Mouse (Mus musculus): ENCODE data around the gene Emc9.
A peak's percentile ranks its signal among the peaks of the same experiment; 100 is the strongest.

Gene Emc9

GRCm38 (mm10) chr14:55591331-55591891, 6.3 kb upstream of the Emc9 start, which contains the start of gene Rnf31:
Gene Rnf31, plus strand, starts transcription at chr14:55591708.
- peak; percentile 67 for DNase-seq (ENCODE audit: extremely low read depth, low read depth, low spot score)

DNA sequence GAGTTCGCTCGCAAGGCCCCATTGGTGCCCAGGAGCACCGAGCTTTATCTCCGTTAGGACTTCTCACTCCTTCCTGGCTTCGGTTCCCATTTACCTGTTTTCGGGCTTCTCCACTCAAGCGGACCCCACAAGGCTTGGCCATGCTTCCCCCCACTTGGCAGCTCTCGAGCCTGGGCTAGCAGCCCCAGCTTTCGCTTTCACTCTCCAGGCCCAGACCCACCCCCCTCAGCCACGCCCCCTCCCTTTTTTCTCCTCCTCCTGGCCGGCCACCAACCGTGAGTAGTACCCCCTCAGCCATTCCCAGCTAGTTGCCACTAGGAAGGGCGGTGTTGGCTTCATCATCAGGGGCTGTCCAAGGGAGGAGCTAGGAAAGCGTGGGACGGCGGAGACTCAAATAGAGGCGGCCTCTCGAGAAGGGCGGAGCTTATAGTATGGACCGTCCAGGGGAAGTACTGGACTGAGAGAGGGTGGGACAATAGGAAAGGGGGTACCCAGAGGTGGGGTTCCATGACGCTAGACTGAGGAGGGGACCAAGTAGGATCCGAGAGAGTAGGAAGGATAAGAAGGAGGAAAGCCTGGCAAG, 5.7 kb upstream of the Emc9 start, which contains the start of gene Psme2:
TSS of gene Psme2 (minus strand) at position 366 of the 583 bp plus-strand sequence.
- peak; percentile 76 for DNase-seq (ENCODE audit: extremely low read depth, low read depth, low spot score)

DNA sequence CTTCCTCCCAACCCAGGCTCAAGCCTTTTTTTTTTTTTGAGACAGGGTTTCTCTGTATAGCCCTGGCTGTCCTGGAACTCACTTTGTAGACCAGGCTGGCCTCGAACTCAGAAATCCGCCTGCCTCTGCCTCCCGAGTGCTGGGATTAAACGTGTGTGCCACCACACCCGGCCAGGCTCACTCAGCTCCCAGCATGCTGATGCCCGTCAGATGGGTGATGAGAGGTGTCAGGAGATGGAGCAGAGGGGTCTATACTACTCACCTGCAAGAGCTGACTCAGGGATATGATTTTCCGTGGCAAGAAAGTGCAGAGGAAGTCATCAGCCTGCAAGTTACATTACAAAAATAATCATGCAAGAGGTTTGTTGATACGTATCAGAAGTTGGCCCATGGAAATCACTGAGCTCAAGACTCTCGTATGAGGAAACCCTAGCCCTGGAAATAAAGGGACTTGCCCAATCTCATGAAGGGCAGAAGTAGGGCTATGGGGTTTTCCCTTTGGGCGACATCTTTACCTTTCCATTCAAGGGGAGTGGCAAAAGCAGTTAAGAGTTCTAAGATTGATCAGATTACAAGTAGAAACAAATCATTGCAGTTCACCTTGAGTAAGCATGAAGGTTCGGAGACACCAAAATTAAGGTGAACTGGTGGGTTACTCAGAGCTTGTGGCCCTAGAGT, 4.8 kb upstream of the Emc9 start:
- DNase-seq (ENCODE audit: extremely low read depth, low read depth, low spot score): peak; percentile 66

- no peak for DNase-seq (ENCODE audit: extremely low read depth, low read depth, low spot score)
Measured at GRCm38 (mm10) chr14:55589271-55589670, 4.2 kb upstream of the Emc9 start.

DNA sequence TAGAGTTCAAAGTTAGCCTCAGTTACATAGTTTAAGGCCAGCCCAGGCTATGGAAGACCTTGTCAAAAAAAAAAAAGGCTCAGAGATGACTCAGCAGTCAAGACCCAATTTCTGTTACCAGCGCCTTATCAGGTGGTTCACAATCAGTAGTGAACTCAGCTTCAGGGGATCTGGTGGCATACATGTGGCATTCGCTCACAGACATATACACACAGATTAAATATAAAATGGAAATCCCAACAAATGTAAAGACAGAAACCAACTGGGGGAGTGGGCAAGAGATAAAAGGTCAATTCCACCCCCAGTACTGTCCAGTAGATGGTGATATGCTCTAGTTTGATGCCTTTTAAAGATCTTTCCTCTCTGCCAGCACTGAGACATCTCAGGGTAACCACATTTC, 1.0 kb upstream of the Emc9 start:
- no peak for DNase-seq (ENCODE audit: extremely low read depth, low read depth, low spot score)

DNA sequence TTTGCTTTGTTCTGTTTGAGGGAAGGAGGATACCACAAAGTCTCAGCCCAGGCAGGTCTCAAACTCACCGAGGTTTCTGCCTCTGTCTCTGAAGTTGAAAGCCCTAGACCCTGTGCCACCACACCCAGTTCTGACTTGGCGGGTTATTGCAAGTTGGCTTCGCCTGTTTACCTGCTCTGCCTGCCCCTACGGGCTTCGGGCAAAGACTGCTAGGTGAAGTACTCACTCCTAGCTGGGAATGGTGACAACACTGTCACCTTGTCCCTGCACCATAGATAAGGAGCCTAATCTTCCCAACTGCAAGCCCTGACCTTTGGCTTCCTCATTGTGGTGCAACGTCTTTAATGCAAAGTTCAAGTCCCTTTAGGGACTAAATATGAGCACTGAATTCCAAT, 461 bp upstream of the Emc9 start:
- DNase-seq (ENCODE audit: extremely low read depth, low read depth, low spot score): peak; percentile 64

DNA sequence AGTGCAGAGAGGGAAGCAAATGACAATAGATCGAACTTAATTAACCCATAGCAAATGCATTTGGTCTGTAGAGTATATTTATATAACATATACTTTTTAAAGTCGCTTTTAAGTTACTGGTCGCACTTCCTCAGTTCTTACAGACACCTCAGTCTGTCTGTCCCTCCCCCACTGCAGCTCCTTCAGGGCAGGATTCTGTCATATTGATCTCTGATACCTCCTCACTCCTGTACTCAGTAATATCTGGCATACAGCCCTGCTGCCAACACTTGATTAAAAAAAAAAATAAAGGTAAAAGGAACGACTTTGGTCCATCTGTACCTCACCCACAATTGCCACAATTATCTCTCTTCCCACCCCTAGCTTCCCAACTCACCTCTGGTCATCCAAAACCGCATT, 800 bp downstream of the Emc9 start:
- no peak for DNase-seq (ENCODE audit: extremely low read depth, low read depth, low spot score)

DNA sequence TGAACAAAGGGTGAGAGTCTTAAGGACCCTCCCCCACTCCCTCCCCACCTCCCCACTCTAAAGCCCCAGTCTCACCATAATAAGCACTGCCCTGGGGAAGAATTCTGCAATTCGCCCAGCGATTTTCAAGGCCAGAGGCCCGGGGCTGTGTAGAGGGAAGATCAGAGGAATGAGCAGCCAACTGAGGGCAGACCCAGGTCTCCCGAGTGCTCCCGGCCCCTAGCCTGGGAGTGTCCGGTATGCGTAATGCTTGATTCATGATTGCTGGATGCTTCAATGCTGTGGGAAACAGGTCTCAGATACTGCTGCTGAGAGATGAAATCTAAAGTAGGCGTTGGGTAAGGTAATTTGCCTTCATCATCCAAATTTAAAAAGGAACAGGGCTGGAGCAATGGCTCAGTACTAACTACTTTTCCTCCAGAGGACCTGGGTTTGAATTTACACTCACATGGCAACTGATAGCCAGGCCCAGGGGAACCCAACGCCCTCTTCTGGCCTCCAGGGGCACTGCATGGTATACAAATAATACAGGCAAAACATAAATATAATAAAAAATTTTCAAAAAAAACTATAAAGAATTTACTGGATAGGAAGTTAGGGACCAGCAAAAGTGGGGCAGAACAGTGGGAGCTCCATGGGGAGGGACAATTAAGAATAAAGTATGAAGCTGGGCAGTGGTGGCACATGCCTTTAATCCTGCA, 3.0 kb downstream of the Emc9 start:
- DNase-seq (ENCODE audit: extremely low read depth, low read depth, low spot score): no peak

GRCm38 (mm10) chr14:55580731-55581130, 4.4 kb downstream of the Emc9 start:
- no peak for DNase-seq (ENCODE audit: extremely low read depth, low read depth, low spot score)

DNA sequence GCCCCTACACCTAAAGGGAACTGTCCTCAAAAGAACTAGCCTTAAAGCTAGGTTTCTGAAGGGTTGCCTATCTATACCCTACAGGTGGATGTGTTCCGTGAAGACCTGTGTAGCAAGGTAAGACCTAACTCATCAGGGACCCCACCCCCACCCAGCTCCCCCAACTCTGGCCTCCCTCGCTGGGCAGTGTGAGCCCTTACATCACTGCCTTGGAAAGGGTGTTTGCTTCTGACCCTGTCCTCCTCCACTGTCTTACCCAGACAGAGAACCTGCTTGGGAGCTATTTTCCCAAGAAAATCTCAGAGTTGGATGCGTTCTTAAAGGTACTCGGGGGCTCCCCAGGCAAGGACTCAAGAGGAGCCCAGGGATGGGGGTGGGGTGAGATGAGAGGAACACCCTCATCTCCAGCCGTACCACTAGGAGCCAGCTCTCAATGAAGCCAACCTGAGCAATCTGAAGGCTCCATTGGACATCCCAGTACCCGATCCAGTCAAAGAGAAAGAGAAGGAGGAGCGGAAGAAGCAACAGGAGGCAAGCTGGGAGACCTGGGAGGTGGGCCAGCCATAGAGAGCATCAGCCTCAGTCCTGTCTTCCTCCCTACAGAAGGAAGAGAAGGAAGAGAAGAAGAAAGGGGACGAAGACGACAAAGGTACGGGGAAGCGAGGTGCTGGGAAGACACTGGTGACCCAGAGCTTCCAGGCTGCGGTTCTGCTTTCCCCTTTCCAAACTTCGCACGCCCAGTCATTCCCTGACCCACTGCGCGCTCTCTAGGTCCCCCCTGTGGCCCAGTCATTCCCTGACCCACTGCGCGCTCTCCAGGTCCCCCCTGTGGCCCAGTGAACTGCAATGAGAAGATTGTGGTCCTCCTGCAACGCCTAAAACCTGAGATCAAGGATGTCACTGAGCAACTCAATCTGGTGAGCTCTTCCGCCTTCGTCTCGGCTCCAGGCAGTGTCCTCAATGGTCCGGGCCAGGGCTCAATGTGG, 5.3 kb downstream of the Emc9 start:
- no peak for DNase-seq (ENCODE audit: extremely low read depth, low read depth, low spot score)

DNA sequence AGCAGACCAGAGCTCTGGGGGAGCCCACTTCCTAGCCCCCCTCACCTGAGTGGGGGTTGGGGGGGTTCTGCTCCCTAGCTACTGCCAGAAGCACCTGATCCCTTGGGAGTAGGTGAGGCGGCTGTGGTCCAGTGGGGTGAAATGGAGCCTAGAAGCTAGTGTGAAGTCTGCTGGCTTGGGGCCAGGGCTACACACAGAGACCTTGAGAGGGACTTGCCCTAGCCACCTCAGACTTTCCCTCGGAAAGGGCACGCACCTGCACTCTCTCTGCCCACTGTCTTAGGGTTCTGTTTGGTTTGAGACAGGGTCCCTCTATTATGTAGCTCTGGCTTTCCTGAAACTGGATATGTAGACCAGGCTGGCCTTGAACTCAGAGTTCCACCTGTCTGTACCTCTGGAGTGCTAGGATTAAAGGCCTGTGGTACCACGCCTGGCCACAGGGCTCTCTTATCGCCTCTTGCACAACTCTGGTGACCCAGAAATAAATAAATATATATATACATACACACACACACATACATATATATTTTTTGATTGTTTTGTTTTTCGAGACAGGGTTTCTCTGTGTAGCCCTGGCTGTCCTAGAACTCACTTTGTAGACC, 6.3 kb downstream of the Emc9 start:
- DNase-seq (ENCODE audit: extremely low read depth, low read depth, low spot score): no peak

DNA sequence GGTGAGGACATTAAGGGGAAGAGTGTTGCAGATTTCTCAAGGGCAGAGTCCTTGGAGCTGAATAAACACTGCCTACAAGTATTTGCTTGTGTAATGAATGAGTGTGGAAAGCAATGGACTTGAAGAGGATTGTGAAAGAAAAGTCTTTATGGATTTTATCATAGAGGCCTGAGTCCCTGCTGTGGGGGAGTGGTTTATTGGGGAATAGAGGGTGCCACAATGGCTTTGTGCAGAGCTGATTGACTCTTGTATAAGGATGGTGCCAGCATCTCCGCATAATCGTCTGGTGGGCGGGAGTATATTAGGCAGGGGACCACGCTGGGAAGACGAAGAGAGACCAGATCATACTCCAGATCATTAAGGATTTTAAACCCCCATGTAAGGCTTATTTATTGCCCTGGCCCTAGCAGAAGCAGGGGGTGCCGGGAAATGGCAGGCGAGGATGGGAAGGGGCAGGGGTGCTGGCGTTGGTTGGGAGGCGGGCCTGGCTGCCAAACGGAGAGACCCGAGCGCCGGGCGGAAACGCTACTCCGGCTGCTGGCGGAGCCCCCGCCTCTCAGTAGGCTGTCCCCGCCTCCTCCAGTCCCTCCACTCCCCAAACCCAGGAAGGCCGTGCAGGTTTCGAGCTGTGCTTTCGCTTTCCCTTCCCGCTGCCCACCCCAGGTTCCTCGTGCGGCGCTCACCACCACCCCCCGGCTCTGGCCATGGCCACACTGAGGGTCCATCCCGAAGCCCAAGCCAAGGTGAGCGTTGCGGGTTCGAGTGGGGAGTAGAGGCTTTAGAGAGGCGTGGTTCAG, 7.0 kb downstream of the Emc9 start, which contains the start of gene Psme1:
TSS of gene Psme1 (plus strand) at position 253 of the 797 bp plus-strand sequence.
- DNase-seq (ENCODE audit: extremely low read depth, low read depth, low spot score): peak; percentile 68

GRCm38 (mm10) chr14:55576376-55576775, 8.7 kb downstream of the Emc9 start:
- DNase-seq (ENCODE audit: extremely low read depth, low read depth, low spot score): no peak

DNA sequence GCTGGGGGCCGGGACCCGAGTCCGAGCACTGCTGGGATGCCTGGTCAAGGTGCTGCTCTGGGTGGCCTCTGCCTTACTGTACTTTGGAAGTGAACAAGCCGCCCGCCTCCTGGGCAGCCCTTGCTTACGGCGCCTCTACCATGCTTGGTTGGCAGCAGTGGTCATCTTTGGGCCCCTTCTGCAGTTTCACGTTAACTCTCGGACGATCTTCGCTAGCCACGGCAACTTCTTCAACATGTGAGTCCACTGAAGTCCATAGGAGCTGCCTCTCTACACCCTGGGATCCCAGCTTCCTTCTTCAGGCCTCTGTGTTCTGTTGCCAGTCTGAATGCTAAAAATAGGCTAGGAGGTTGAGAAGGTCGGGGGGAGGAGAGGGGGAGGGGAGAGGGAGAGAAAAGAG, 9.4 kb downstream of the Emc9 start:
- DNase-seq (ENCODE audit: extremely low read depth, low read depth, low spot score): no peak

DNA sequence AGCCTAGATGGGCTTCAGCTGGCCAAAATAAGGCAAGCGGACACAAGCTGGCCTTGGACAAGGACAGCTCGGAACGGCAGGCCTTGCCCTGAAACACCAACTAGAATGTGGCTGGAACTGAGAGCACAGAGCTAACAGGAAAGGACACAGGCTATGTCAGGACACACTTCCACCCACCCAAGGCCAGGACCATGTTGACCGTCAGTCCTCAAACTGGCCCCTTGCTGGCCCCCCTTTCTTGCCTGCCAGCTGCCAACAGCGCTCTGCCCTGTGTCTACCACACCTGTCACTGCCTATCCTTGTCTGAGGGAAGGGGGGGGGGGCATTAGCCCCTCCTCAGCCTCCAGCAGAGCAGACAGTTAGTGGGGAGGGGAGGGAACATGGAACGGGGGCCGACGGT, 9.8 kb downstream of the Emc9 start, which contains the start of gene Fitm1:
TSS of gene Fitm1 (plus strand) at position 316 of the 400 bp plus-strand sequence.
- DNase-seq (ENCODE audit: extremely low read depth, low read depth, low spot score): no peak

DNA sequence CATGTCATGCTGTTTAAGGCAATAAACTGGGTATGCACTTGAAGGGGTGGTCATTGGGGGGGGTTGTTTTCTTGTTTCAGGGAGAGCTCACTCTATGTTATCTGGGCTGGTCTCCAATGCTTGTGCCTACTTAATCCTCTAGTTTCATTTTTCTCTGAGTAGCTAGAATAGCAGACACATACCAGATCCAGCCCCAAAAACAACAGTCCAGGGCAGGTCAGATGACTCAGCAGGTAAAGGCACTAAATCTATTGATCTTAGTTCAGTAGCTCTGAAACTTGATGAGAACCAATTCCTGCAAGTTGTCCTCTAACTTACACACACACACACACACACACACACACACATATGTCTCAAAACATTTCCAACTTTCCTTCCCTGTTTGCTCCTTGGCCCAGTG, 13.3 kb downstream of the Emc9 start:
- DNase-seq (ENCODE audit: extremely low read depth, low read depth, low spot score): no peak

- no peak for DNase-seq (ENCODE audit: extremely low read depth, low read depth, low spot score)
Measured at GRCm38 (mm10) chr14:55570588-55570987, 14.5 kb downstream of the Emc9 start.

- DNase-seq (ENCODE audit: extremely low read depth, low read depth, low spot score): no peak
Measured at GRCm38 (mm10) chr14:55567496-55567895, 17.6 kb downstream of the Emc9 start.

GRCm38 (mm10) chr14:55565748-55566147, 19.4 kb downstream of the Emc9 start:
- no peak for DNase-seq (ENCODE audit: extremely low read depth, low read depth, low spot score)
